Mouse (Mus musculus) spleen, adult 2 months (tissue): ENCODE measurements around the gene Klhdc8a. TPM values are rescaled to one million over a fixed set of nuclear protein-coding genes. Genes with fewer than 3 reads are reported as not detected.

ENCODE experiments used
- DNase-seq, 2 experiments: peaks; one replicate each; pipeline versions ENCODE4 v3.0.0 to v3.0.0-alpha.2; 2012 to 2021; ENCODE audit warnings: low spot score in 2 of 2, low read depth in 1 of 2
- H3K27ac ChIP-seq: fragments of 200-500 bp; 2 replicates; pipeline ENCODE4 v1.5.1; 2012; ENCODE audit warnings: low read length, inconsistent platforms; ENCODE audit not compliant: insufficient read depth
- H3K27me3 ChIP-seq: fragments of 200-500 bp; 2 replicates; pipeline ENCODE4 v1.6.1; 2012; ENCODE audit warnings: mild to moderate bottlenecking, moderate library complexity, low read length, inconsistent platforms; ENCODE audit not compliant: control insufficient read depth, insufficient read depth
- H3K36me3 ChIP-seq: fragments of 200-500 bp; 2 replicates; pipeline ENCODE4 v1.6.1; 2012; ENCODE audit warnings: mild to moderate bottlenecking, low read length, inconsistent platforms; ENCODE audit not compliant: control insufficient read depth, insufficient read depth
- H3K4me1 ChIP-seq: fragments of 200-500 bp; 2 replicates; pipeline ENCODE4 v1.6.1; 2011; ENCODE audit warnings: inconsistent platforms; ENCODE audit not compliant: control insufficient read depth, insufficient read depth, insufficient read length
- H3K4me3 ChIP-seq: fragments of 200-500 bp; 2 replicates; pipeline ENCODE4 v1.5.1; 2011; ENCODE audit warnings: mild to moderate bottlenecking, inconsistent platforms; ENCODE audit not compliant: insufficient read depth, insufficient read length; ENCODE audit errors: extremely low read depth
- CTCF ChIP-seq: fragments of 200-500 bp; IDR thresholded peaks from 2 replicates; pipeline ENCODE4 v1.5.1; 2011; ENCODE audit warnings: mild to moderate bottlenecking, inconsistent platforms; ENCODE audit not compliant: insufficient read depth, insufficient read length, insufficient replicate concordance; ENCODE audit errors: extremely low read depth
- POLR2A ChIP-seq: fragments of 200-500 bp; IDR thresholded peaks from 2 replicates; pipeline ENCODE4 v1.6.1; 2011; ENCODE audit warnings: low read depth, low read length, inconsistent platforms
- WGBS: fragments of 180-500 bp; shearing (Covaris S2); methylation state at CpG from one replicate; pipeline ENCODE4 v1.1.7; 2018; 5-methylcytosine and 5-hydroxymethylcytosine counted together
- polyA plus RNA-seq: library from polyadenylated mRNA; depleted of rRNA; stranded (reverse); fragments of >200 nt; gene quantifications from 2 replicates; pipeline ENCODE4 v1.2.3, GENCODE M21; 2012

The Klhdc8a gene
- polyA plus RNA-seq, 1 experiment, result 0.68 TPM

GRCm38 (mm10) chr1:132301242-132301641 lies 2.8 kb downstream of the Klhdc8a start:
- no peak overlapping the region for H3K4me3 ChIP-seq
- H3K27me3 ChIP-seq, result peaks cover 12% of the 10 kb centered on the region
- TF ChIP-seq CTCF (no peak), POLR2A (no peak)
- no peak overlapping the region for H3K27ac ChIP-seq
- DNase-seq, result no peak
- H3K4me1 ChIP-seq, result peaks cover 6% of the 10 kb centered on the region; the same call in 1 of the 2 replicates
- H3K36me3 ChIP-seq, result no peaks in the 10 kb centered on the region
- WGBS, result 93% methylated on average over 5 of the region's 5 CpGs

GRCm38 (mm10) chr1:132302341-132302866 lies 4.0 kb downstream of the Klhdc8a start:
- Histone ChIP-seq H3K4me1 (peaks cover 6% of the 10 kb centered on the region; the same call in 1 of the 2 replicates), H3K36me3 (no peaks in the 10 kb centered on the region), H3K27ac (no peak overlapping the region), H3K4me3 (no peak overlapping the region), H3K27me3 (peaks cover 12% of the 10 kb centered on the region)
- DNase-seq, result no peak
- 88% methylated on average over 9 of the region's 9 CpGs for WGBS
- TF ChIP-seq CTCF (no peak), POLR2A (no peak)

GRCm38 (mm10) chr1:132304618-132305214 lies 6.3 kb downstream of the Klhdc8a start:
- Histone ChIP-seq H3K36me3 (no peaks in the 10 kb centered on the region), H3K27me3 (no peaks in the 10 kb centered on the region), H3K4me1 (no peaks in the 10 kb centered on the region), H3K27ac (no peak overlapping the region), H3K4me3 (no peak overlapping the region)
- DNase-seq, result no peak
- 78% methylated on average over 9 of the region's 9 CpGs for WGBS
- TF ChIP-seq CTCF, result no peak

GRCm38 (mm10) chr1:132306160-132306559 lies 7.7 kb downstream of the Klhdc8a start:
- peak; percentile 30 to 76 for DNase-seq
- WGBS, result 21% methylated on average over 4 of the region's 4 CpGs
- Histone ChIP-seq H3K4me3 (no peak overlapping the region), H3K27ac (no peak overlapping the region), H3K4me1 (peaks cover 5% of the 10 kb centered on the region; the same call in 1 of the 2 replicates), H3K27me3 (no peaks in the 10 kb centered on the region), H3K36me3 (no peaks in the 10 kb centered on the region)
- TF ChIP-seq CTCF (peak; percentile 61; the same call in 1 of the 2 replicates), POLR2A (no peak)

- TF ChIP-seq POLR2A (no peak), CTCF (no peak)
- DNase-seq, result no peak
- H3K27me3 ChIP-seq, result no peaks in the 10 kb centered on the region
- no peak overlapping the region for H3K4me3 ChIP-seq
- WGBS, result 37% methylated on average over 4 of the region's 4 CpGs
- H3K36me3 ChIP-seq, result no peaks in the 10 kb centered on the region
- no peak overlapping the region for H3K27ac ChIP-seq
- H3K4me1 ChIP-seq, result peaks cover 6% of the 10 kb centered on the region; the same call in 1 of the 2 replicates
These were observed 8.4 kb downstream of the Klhdc8a start for GRCm38 (mm10) chr1:132306808-132307207.

GRCm38 (mm10) chr1:132307962-132308361 lies 9.5 kb downstream of the Klhdc8a start:
- H3K27ac ChIP-seq, result no peak overlapping the region
- TF ChIP-seq CTCF (no peak), POLR2A (no peak)
- no peak overlapping the region for H3K4me3 ChIP-seq
- WGBS, result 80% methylated on average over 6 of the region's 6 CpGs
- H3K27me3 ChIP-seq, result no peaks in the 10 kb centered on the region
- no peaks in the 10 kb centered on the region for H3K36me3 ChIP-seq
- peaks cover 15% of the 10 kb centered on the region; the same call in 1 of the 2 replicates for H3K4me1 ChIP-seq
- DNase-seq, result no peak

GRCm38 (mm10) chr1:132308674-132309073 lies 10.2 kb downstream of the Klhdc8a start:
- no peaks in the 10 kb centered on the region for H3K36me3 ChIP-seq
- WGBS, result 81% methylated on average over 7 of the region's 7 CpGs
- DNase-seq, result no peak
- H3K4me3 ChIP-seq, result no peak overlapping the region
- no peak overlapping the region for H3K27ac ChIP-seq
- TF ChIP-seq POLR2A, result no peak
- no peak for TF ChIP-seq CTCF
- peaks cover 15% of the 10 kb centered on the region; the same call in 1 of the 2 replicates for H3K4me1 ChIP-seq
- H3K27me3 ChIP-seq, result no peaks in the 10 kb centered on the region
